Mouse (Mus musculus) cerebellum, adult 2 months (tissue): Measurements from ENCODE around the gene Mgmt. TPM values are rescaled to one million over a fixed set of nuclear protein-coding genes. Genes with fewer than 3 reads are reported as not detected.

Experiments used
- DNase-seq, 2 experiments: peaks; one replicate each; pipeline ENCODE4 v3.0.0; 2021
- H3K27ac ChIP-seq: fragments of 200-500 bp; 2 replicates; pipeline ENCODE4 v1.5.1; 2012; ENCODE audit warnings: low read length, control low read depth, inconsistent platforms; ENCODE audit not compliant: insufficient read depth
- H3K27me3 ChIP-seq: fragments of 200-500 bp; 2 replicates; pipeline ENCODE4 v1.6.1; 2012; ENCODE audit warnings: inconsistent platforms, mild to moderate bottlenecking, low read length, moderate library complexity; ENCODE audit not compliant: control insufficient read depth, insufficient read depth
- H3K4me1 ChIP-seq: fragments of 200-500 bp; 2 replicates; pipeline ENCODE4 v1.6.1; 2011; ENCODE audit warnings: low read length; ENCODE audit not compliant: control insufficient read depth, insufficient read depth
- H3K4me3 ChIP-seq: fragments of 200-500 bp; replicated peaks from 2 replicates; pipeline ENCODE3; 2011; ENCODE audit warnings: mild to moderate bottlenecking, low read depth, low read length, control low read depth; ENCODE audit not compliant: insufficient read depth
- CTCF ChIP-seq: fragments of 200-500 bp; IDR thresholded peaks from 2 replicates; pipeline ENCODE4 v1.5.1; 2011; ENCODE audit warnings: low read depth, mild to moderate bottlenecking, control low read depth, low read length, moderate library complexity, borderline replicate concordance; ENCODE audit not compliant: insufficient read depth
- POLR2A ChIP-seq: fragments of 200-500 bp; IDR thresholded peaks from 2 replicates; pipeline ENCODE4 v1.6.1; 2011; ENCODE audit warnings: low read length, control low read depth, borderline replicate concordance; ENCODE audit not compliant: insufficient read depth
- WGBS: fragments of 180-500 bp; shearing (Covaris S2); methylation state at CpG from one replicate; pipeline ENCODE4 v1.1.7; 2018; 5-methylcytosine and 5-hydroxymethylcytosine counted together
- polyA plus RNA-seq: library from polyadenylated mRNA; depleted of rRNA; stranded (reverse); fragments of >200 nt; gene quantifications from 2 replicates; pipeline ENCODE4 v1.2.3, GENCODE M21; 2012

Mgmt gene
- polyA plus RNA-seq, 1 experiment, result 0.92 TPM

DNA sequence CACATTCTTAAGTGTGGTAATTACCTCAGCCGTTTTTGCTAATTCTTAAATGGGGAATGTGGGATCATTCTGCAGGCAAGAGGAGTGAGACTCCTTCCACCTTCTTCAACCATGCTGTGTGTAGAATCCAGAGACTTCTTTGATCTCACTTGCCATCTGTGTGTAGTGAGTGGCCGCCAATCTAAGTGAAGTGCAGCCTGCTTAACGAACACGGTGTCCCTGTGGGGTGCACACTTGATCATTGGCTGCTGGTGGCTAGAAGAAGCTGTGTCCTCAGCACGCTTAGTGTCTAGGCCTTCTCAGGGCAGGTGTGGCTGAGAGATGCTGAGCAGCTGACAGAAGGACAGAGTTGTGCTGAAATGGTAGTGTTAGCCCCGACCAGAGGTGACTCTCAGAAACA is 113.9 kb downstream of the Mgmt start:
- H3K4me3 ChIP-seq, result no peak overlapping the region
- H3K27me3 ChIP-seq, result no peaks in the 10 kb centered on the region; the same call in 1 of the 2 replicates
- WGBS, result 57% methylated on average over 6 of the region's 6 CpGs
- H3K27ac ChIP-seq, result no peak overlapping the region
- no peaks in the 10 kb centered on the region for H3K4me1 ChIP-seq
- no peak for DNase-seq
- TF ChIP-seq POLR2A, result no peak
- TF ChIP-seq CTCF, result no peak

DNA sequence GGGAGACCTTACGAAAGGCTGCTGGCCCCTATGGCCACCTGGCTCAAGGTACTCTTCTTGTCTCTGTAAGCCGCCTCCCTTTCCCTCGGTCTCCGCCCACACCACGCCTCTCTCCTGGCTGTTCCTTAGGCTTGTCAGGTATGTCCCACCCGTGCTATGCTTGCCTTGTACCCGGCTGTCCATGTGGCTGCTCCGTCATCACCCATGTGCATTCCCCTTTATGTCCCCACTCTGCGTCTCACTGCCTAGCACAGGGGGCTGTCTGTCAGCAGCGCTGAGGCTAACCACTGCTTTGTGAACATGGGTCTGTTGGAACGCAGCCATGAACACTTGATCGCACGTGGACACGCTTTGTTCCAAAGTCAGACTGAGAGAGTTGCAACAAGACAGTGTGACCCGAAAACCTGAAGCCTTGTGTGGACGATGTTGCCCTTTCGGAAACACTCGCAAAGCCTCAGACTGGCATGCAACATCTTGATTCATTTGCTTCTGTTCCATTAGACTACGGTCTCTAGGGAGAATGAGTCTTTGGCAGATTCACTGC is 115.4 kb downstream of the Mgmt start:
- H3K4me1 ChIP-seq, result no peaks in the 10 kb centered on the region
- no peak overlapping the region for H3K4me3 ChIP-seq
- H3K27me3 ChIP-seq, result no peaks in the 10 kb centered on the region; the same call in 1 of the 2 replicates
- no peak for TF ChIP-seq CTCF
- TF ChIP-seq POLR2A, result no peak
- no peak for DNase-seq
- H3K27ac ChIP-seq, result no peak overlapping the region
- 35% methylated on average over 19 of the region's 19 CpGs for WGBS

DNA sequence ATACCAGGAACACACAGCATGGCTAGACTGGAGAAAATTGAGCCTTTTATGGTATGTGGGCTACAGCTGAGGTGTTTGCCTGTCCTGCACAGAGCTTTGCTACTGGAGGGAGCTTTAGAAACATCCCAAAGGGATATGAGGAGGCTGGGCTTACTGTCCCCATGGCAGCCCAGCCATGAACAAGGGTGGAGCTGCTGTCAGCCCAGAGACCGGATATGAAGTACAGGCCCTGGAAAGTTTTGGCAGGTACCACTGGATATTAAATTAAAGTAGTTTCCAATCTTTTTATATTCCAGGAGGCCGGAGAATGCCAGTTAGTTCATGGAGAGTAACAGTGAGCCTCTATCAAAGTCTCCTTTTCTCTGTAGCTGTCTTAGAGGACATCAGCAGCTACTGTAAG is 116.0 kb downstream of the Mgmt start:
- H3K27me3 ChIP-seq, result no peaks in the 10 kb centered on the region; the same call in 1 of the 2 replicates
- no peak overlapping the region for H3K27ac ChIP-seq
- TF ChIP-seq CTCF (no peak), POLR2A (no peak)
- H3K4me1 ChIP-seq, result no peaks in the 10 kb centered on the region
- no peak for DNase-seq
- H3K4me3 ChIP-seq, result no peak overlapping the region
- WGBS, result 58% methylated on average over 2 of the region's 2 CpGs

DNA sequence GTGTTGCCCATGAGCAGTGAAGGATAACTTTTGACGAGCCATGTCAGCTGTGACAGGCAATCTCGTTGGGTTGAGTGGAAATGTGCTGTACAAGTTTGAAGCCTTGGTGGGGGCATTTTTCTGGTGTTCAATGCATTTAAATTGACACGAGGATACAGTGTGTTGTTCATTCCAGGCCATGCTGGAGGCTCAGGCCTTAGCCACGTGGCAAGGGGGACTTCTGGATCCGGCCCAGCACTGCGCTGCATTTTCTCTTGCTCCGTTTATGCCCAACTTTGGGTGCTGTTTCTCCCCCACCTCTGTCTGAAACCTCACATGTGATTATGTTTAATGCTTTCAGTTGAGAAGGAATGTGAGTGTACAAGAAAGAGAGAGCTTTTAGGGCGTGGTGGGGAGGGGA is 118.3 kb downstream of the Mgmt start:
- no peak for TF ChIP-seq POLR2A
- no peak for TF ChIP-seq CTCF
- H3K27ac ChIP-seq, result no peak overlapping the region
- WGBS, result 32% methylated on average over 8 of the region's 8 CpGs
- H3K4me3 ChIP-seq, result no peak overlapping the region
- DNase-seq, result no peak
- H3K4me1 ChIP-seq, result no peaks in the 10 kb centered on the region
- no peaks in the 10 kb centered on the region; the same call in 1 of the 2 replicates for H3K27me3 ChIP-seq

DNA sequence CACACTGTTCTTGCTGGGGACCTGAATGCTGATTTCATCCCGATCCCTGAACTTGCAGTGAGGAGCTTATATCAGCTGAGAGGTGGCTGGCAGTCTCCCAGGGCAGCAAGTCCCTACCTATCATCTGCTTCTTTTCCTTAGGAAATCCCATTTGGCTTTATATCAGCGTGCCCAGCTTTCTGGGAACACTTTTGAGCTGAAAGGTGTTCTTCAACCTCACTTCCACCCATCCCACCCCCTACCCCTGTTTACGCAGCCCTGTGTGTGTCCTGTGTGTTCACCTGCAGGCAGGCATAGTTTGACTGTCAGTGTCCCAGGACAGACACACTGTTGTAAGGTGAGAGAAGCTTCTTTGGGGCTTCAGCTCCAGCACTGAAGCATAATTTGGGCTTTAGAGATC is 119.0 kb downstream of the Mgmt start:
- Histone ChIP-seq H3K4me1 (no peaks in the 10 kb centered on the region), H3K27me3 (no peaks in the 10 kb centered on the region; the same call in 1 of the 2 replicates), H3K27ac (no peak overlapping the region), H3K4me3 (no peak overlapping the region)
- DNase-seq, result no peak
- WGBS, result 58% methylated on average over 3 of the region's 3 CpGs
- TF ChIP-seq CTCF, result no peak
- no peak for TF ChIP-seq POLR2A

DNA sequence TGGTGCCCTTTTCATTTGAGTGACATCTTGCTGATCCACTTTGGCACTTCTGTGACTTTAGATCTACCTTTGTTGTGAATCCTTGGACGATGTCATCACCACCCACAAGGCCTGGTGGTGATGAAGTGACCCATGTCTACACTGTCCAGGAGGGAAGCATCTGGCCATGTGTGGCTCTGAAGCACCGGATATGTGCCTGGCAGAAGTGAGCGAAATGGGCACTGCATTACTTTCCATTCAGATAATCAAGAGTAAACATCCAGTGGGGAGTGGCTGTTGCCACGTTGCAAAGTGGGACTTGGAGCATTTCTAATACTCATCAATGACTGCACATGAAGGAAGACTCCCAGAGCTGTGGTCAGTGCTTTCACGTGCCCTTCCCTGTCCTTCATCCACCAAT is 124.2 kb downstream of the Mgmt start:
- H3K4me3 ChIP-seq, result no peak overlapping the region
- WGBS, result 87% methylated on average over 5 of the region's 5 CpGs

DNA sequence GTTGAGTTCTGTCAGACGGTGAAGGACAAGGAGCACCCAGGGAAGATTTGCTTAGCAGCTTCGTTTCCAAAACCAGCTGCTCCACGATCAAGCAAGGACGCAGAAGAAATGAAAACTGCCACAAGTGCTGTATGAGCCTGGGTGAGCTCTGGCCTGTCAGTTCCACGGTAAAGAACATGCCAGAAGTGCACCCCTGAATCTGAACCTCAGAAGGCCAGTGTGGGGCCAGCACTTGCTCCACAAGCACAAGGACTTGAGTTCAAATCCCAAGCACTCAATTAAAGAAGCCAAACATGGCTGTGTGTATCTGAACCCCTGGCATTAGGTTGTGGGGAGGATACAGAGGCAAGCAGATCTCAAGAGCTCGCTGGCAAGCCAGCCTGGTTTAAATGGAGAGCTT is 125.8 kb downstream of the Mgmt start:
- WGBS, result 65% methylated on average over 6 of the region's 6 CpGs

More for the DNA sequence above, 124.2 kb downstream of the Mgmt start:
- H3K27me3 ChIP-seq, result no peaks in the 10 kb centered on the region
- no peak for TF ChIP-seq CTCF
- no peak for TF ChIP-seq POLR2A
- H3K27ac ChIP-seq, result no peak overlapping the region
- no peak for DNase-seq
- H3K4me1 ChIP-seq, result no peaks in the 10 kb centered on the region

DNA sequence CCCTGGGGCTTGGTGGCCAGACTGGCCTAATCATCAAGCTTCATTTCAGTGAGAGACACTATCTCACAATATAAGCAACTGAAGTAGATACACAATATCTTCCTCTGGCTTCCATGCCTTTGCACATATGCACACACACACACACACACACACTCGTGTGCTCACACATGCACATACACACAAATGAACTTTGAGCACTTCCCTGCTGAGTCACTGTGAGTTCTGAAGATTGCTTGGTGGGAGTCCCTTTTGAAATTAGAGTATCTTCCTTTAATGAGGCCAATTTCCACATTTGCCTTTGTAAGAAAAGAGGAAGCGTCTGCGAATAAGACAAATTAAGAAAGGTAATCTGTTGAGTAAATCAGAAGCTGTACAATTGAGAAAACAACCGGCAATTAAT is 136.4 kb downstream of the Mgmt start:
- no peak for TF ChIP-seq CTCF
- TF ChIP-seq POLR2A, result no peak
- Histone ChIP-seq H3K27me3 (no peaks in the 10 kb centered on the region), H3K27ac (no peak overlapping the region), H3K4me1 (no peaks in the 10 kb centered on the region), H3K4me3 (no peak overlapping the region)
- WGBS, result 97% methylated on average over 4 of the region's 4 CpGs
- DNase-seq, result no peak

More for the DNA sequence above, 125.8 kb downstream of the Mgmt start:
- Histone ChIP-seq H3K4me1 (no peaks in the 10 kb centered on the region), H3K27me3 (no peaks in the 10 kb centered on the region), H3K4me3 (no peak overlapping the region), H3K27ac (no peak overlapping the region)
- no peak for DNase-seq
- TF ChIP-seq POLR2A, result no peak
- TF ChIP-seq CTCF, result no peak

DNA sequence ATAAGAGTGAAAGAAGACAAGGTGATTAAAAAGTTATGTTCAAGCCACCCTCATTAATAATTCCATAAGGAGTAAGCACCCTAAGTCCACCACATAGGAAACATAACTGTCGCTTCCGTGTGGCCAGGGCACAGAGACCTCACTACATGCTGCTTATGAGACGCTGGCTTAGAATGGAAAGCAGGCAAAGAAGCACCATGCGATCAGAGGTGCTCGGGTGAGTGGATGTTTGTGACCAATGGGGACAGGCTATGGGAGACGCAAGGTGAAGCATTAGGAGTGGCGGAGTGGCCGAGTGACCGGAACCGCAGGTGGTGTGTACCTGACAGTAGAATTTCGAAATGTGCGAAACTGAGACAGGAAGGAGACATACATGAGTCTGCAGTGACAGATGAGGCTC is 138.8 kb downstream of the Mgmt start:
- Histone ChIP-seq H3K27ac (no peak overlapping the region), H3K27me3 (no peaks in the 10 kb centered on the region), H3K4me3 (no peak overlapping the region), H3K4me1 (no peaks in the 10 kb centered on the region)
- 97% methylated on average over 12 of the region's 12 CpGs for WGBS
- TF ChIP-seq CTCF (no peak), POLR2A (no peak)
- no peak for DNase-seq
